Mouse (Mus musculus): ENCODE data around the gene Lpin1. TPM values are rescaled to one million over a fixed set of nuclear protein-coding genes. Genes with fewer than 3 reads are reported as not detected.
A peak's percentile ranks its signal among the peaks of the same experiment; 100 is the strongest.

Lpin1 gene
- total RNA-seq (2017) = 32.5 to 104 TPM (median 38.1 TPM) in 3 replicates

- ATAC-seq (replicated peaks; ENCODE audit: insufficient number of reproducible peaks, low FRiP score, low TSS enrichment, poor library complexity, severe bottlenecking) = no peak
Observed at GRCm38 (mm10) chr12:16610936-16611335, at the start of gene Lpin1. Gene Lpin1, minus strand, starts transcription at chr12:16610966.

GRCm38 (mm10) chr12:16656906-16657875 is 46.4 kb upstream of the Lpin1 start:
- ATAC-seq (replicated peaks; ENCODE audit: insufficient number of reproducible peaks, low FRiP score, low TSS enrichment, poor library complexity, severe bottlenecking) = no peak

GRCm38 (mm10) chr12:16655604-16656003 is 44.8 kb upstream of the Lpin1 start:
- ATAC-seq (replicated peaks; ENCODE audit: insufficient number of reproducible peaks, low FRiP score, low TSS enrichment, poor library complexity, severe bottlenecking) = no peak

- ATAC-seq (replicated peaks; ENCODE audit: insufficient number of reproducible peaks, low FRiP score, low TSS enrichment, poor library complexity, severe bottlenecking) = no peak
Observed at GRCm38 (mm10) chr12:16653332-16654093, 42.7 kb upstream of the Lpin1 start, which contains the start of gene Ntsr2. Gene Ntsr2, plus strand, starts transcription at chr12:16653382.

- no peak for ATAC-seq (replicated peaks; ENCODE audit: insufficient number of reproducible peaks, low FRiP score, low TSS enrichment, poor library complexity, severe bottlenecking)
Observed at GRCm38 (mm10) chr12:16649819-16650218, 39.1 kb upstream of the Lpin1 start.

- ATAC-seq (replicated peaks; ENCODE audit: insufficient number of reproducible peaks, low FRiP score, low TSS enrichment, poor library complexity, severe bottlenecking) = no peak
Observed at GRCm38 (mm10) chr12:16648273-16648672, 37.5 kb upstream of the Lpin1 start.

- ATAC-seq (replicated peaks; ENCODE audit: insufficient number of reproducible peaks, low FRiP score, low TSS enrichment, poor library complexity, severe bottlenecking) = no peak
Observed at GRCm38 (mm10) chr12:16646780-16647409, 36.1 kb upstream of the Lpin1 start.

- no peak for ATAC-seq (replicated peaks; ENCODE audit: insufficient number of reproducible peaks, low FRiP score, low TSS enrichment, poor library complexity, severe bottlenecking)
Observed at GRCm38 (mm10) chr12:16644698-16645097, 33.9 kb upstream of the Lpin1 start.

GRCm38 (mm10) chr12:16643508-16644345 is 33.0 kb upstream of the Lpin1 start:
- ATAC-seq (replicated peaks; ENCODE audit: insufficient number of reproducible peaks, low FRiP score, low TSS enrichment, poor library complexity, severe bottlenecking) = no peak

- no peak for ATAC-seq (replicated peaks; ENCODE audit: insufficient number of reproducible peaks, low FRiP score, low TSS enrichment, poor library complexity, severe bottlenecking)
Observed at GRCm38 (mm10) chr12:16642000-16642399, 31.2 kb upstream of the Lpin1 start.

- no peak for ATAC-seq (replicated peaks; ENCODE audit: insufficient number of reproducible peaks, low FRiP score, low TSS enrichment, poor library complexity, severe bottlenecking)
Observed at GRCm38 (mm10) chr12:16640075-16640474, 29.3 kb upstream of the Lpin1 start.

GRCm38 (mm10) chr12:16639078-16639771 is 28.5 kb upstream of the Lpin1 start:
- ATAC-seq (replicated peaks; ENCODE audit: insufficient number of reproducible peaks, low FRiP score, low TSS enrichment, poor library complexity, severe bottlenecking) = no peak

- no peak for ATAC-seq (replicated peaks; ENCODE audit: insufficient number of reproducible peaks, low FRiP score, low TSS enrichment, poor library complexity, severe bottlenecking)
Observed at GRCm38 (mm10) chr12:16635816-16636215, 25.1 kb upstream of the Lpin1 start.

- 0 out of 2 replicates have a peak, but pooled peaks have one; percentile 40 for ATAC-seq (replicated peaks; ENCODE audit: insufficient number of reproducible peaks, low FRiP score, low TSS enrichment, poor library complexity, severe bottlenecking)
Observed at GRCm38 (mm10) chr12:16634075-16634813, 23.5 kb upstream of the Lpin1 start.

GRCm38 (mm10) chr12:16633235-16633634 is 22.5 kb upstream of the Lpin1 start:
- no peak for ATAC-seq (replicated peaks; ENCODE audit: insufficient number of reproducible peaks, low FRiP score, low TSS enrichment, poor library complexity, severe bottlenecking)

- no peak for ATAC-seq (replicated peaks; ENCODE audit: insufficient number of reproducible peaks, low FRiP score, low TSS enrichment, poor library complexity, severe bottlenecking)
Observed at GRCm38 (mm10) chr12:16631423-16631822, 20.7 kb upstream of the Lpin1 start.

GRCm38 (mm10) chr12:16630866-16631185 is 20.1 kb upstream of the Lpin1 start:
- ATAC-seq (replicated peaks; ENCODE audit: insufficient number of reproducible peaks, low FRiP score, low TSS enrichment, poor library complexity, severe bottlenecking) = no peak

All from monocyte, adult 5-6 weeks (primary cell).